Mouse (Mus musculus) heart, adult 8-10 months (tissue): ENCODE data around the gene Tyw3. TPM values are rescaled to one million over a fixed set of nuclear protein-coding genes. Genes with fewer than 3 reads are reported as not detected.
"Not testable (repeated sequence)": the region's sequence is repeated elsewhere in the genome, so short reads cannot be mapped to it uniquely, and the experiment has no call there.

ENCODE experiments used
- DNase-seq: peaks from one replicate; pipeline ENCODE4 v3.0.0; 2022; ENCODE audit warnings: low spot score
- total RNA-seq, 4 experiments: library from RNA; stranded (reverse); gene quantifications; 2 replicates each; pipeline ENCODE4 v1.2.4; 2022

Tyw3 gene
- 1 to 10 TPM; 3.3 to 5.0 (median 4.0) TPM for total RNA-seq

- peak; percentile 98 for DNase-seq
Observed at GRCm38 (mm10) chr3:154596934-154597554, at the start of gene Tyw3. Tyw3 (minus strand) TSS chr3:154597104.

GRCm38 (mm10) chr3:154633091-154633490 is 36.2 kb upstream of the Tyw3 start:
- DNase-seq, result no peak

GRCm38 (mm10) chr3:154631281-154631680 is 34.4 kb upstream of the Tyw3 start:
- not testable (repeated sequence) for DNase-seq

GRCm38 (mm10) chr3:154628284-154628683 is 31.4 kb upstream of the Tyw3 start:
- DNase-seq, result no peak

- no peak for DNase-seq
Observed at GRCm38 (mm10) chr3:154616106-154616505, 19.2 kb upstream of the Tyw3 start.

GRCm38 (mm10) chr3:154615304-154615703 is 18.4 kb upstream of the Tyw3 start:
- no peak for DNase-seq

- DNase-seq, result no peak
Observed at GRCm38 (mm10) chr3:154614771-154615170, 17.9 kb upstream of the Tyw3 start.

- no peak for DNase-seq
Observed at GRCm38 (mm10) chr3:154611888-154612287, 15.0 kb upstream of the Tyw3 start.

- DNase-seq, result no peak
Observed at GRCm38 (mm10) chr3:154607896-154608295, 11.0 kb upstream of the Tyw3 start.

- no peak for DNase-seq
Observed at GRCm38 (mm10) chr3:154604871-154605270, 8.0 kb upstream of the Tyw3 start.

- DNase-seq, result no peak
Observed at GRCm38 (mm10) chr3:154602141-154602540, 5.2 kb upstream of the Tyw3 start.

- no peak for DNase-seq
Observed at GRCm38 (mm10) chr3:154597561-154597960, 657 bp upstream of the Tyw3 start.

GRCm38 (mm10) chr3:154596488-154596933 is 393 bp downstream of the Tyw3 start, which contains the start of gene Cryz:
Cryz (plus strand) TSS chr3:154596711.
- peak; percentile 91 for DNase-seq

- DNase-seq, result no peak
Observed at GRCm38 (mm10) chr3:154594156-154594555, 2.7 kb downstream of the Tyw3 start.

GRCm38 (mm10) chr3:154593596-154593995 is 3.3 kb downstream of the Tyw3 start:
- no peak for DNase-seq

GRCm38 (mm10) chr3:154591621-154592020 is 5.3 kb downstream of the Tyw3 start:
- no peak for DNase-seq

- no peak for DNase-seq
Observed at GRCm38 (mm10) chr3:154590971-154591370, 5.9 kb downstream of the Tyw3 start.

- DNase-seq, result no peak
Observed at GRCm38 (mm10) chr3:154584351-154584750, 12.6 kb downstream of the Tyw3 start.

GRCm38 (mm10) chr3:154577895-154578294 is 19.0 kb downstream of the Tyw3 start:
- no peak for DNase-seq

GRCm38 (mm10) chr3:154573666-154574065 is 23.2 kb downstream of the Tyw3 start:
- no peak for DNase-seq

GRCm38 (mm10) chr3:154572341-154572972 is 24.4 kb downstream of the Tyw3 start:
- peak; percentile 49 for DNase-seq

GRCm38 (mm10) chr3:154570786-154571185 is 26.1 kb downstream of the Tyw3 start:
- no peak for DNase-seq

GRCm38 (mm10) chr3:154570029-154570575 is 26.8 kb downstream of the Tyw3 start:
- DNase-seq, result no peak
